Mouse (Mus musculus): ENCODE measurements around the gene Grik2. TPM values are rescaled to one million over a fixed set of nuclear protein-coding genes. Genes with fewer than 3 reads are reported as not detected.

Gene Grik2
- total RNA-seq, 1 experiment: 0.22 TPM

- TF ChIP-seq MAFK (IDR thresholded peaks at IDR 0.05; ENCODE audit: insufficient read depth, low read depth, low read length) (no peak), ZC3H11A (IDR thresholded peaks at IDR 0.05; ENCODE audit: borderline replicate concordance, low read depth, low read length) (no peak), HCFC1 (IDR thresholded peaks at IDR 0.05; ENCODE audit: borderline replicate concordance, insufficient read depth, low read length) (no peak), ZNF384 (IDR thresholded peaks at IDR 0.05; ENCODE audit: low read depth, low read length) (no peak), CHD2 (IDR thresholded peaks at IDR 0.05; ENCODE audit: low read depth, low read length) (no peak)
- Histone ChIP-seq H3K4me1 (ENCODE audit: control insufficient read depth in 2 of 2, insufficient read depth in 2 of 2, low read length in 2 of 2, poor library complexity in 1 of 2) (no peaks in the 10 kb centered on the region), H3K27ac (ENCODE audit: insufficient read depth, low read depth, low read length, poor library complexity, severe bottlenecking) (no peak overlapping the region), H3K4me3 (ENCODE audit: insufficient read depth in 1 of 2, low read depth in 1 of 2, low read length in 2 of 2, poor library complexity in 1 of 2, severe bottlenecking in 1 of 2) (no peak overlapping the region), H3K9me3 (ENCODE audit: control insufficient read depth, insufficient read depth, low read depth, low read length) (no peaks in the 10 kb centered on the region), H3K9ac (ENCODE audit: insufficient read depth, low read depth, low read length, poor library complexity, severe bottlenecking) (no peak overlapping the region), H3K36me3 (ENCODE audit: control insufficient read depth, insufficient read depth, low read length, poor library complexity, severe bottlenecking) (no peaks in the 10 kb centered on the region)
- in situ Hi-C loops (cut with MboI; ENCODE audit: low sequenced_read_pairs in 2 of 2, unreplicated experiment in 2 of 2): no loop called here
- DNase-seq (ENCODE audit: low read depth, low spot score): no peak
These were observed 291.3 kb downstream of the Grik2 start for GRCm38 (mm10) chr10:49497302-49497701.

GRCm38 (mm10) chr10:49481439-49481838, 307.1 kb downstream of the Grik2 start:
- H3K4me3 ChIP-seq (ENCODE audit: insufficient read depth in 1 of 2, low read depth in 1 of 2, low read length in 2 of 2, poor library complexity in 1 of 2, severe bottlenecking in 1 of 2): no peak overlapping the region
- H3K27ac ChIP-seq (ENCODE audit: insufficient read depth, low read depth, low read length, poor library complexity, severe bottlenecking): no peak overlapping the region
- no peaks in the 10 kb centered on the region for H3K36me3 ChIP-seq (ENCODE audit: control insufficient read depth, insufficient read depth, low read length, poor library complexity, severe bottlenecking)
- no peak overlapping the region for H3K9ac ChIP-seq (ENCODE audit: insufficient read depth, low read depth, low read length, poor library complexity, severe bottlenecking)
- H3K9me3 ChIP-seq (ENCODE audit: control insufficient read depth, insufficient read depth, low read depth, low read length): no peaks in the 10 kb centered on the region
- in situ Hi-C loops (cut with MboI; ENCODE audit: low sequenced_read_pairs in 2 of 2, unreplicated experiment in 2 of 2): no loop called here
- H3K4me1 ChIP-seq (ENCODE audit: control insufficient read depth in 2 of 2, insufficient read depth in 2 of 2, low read length in 2 of 2, poor library complexity in 1 of 2): no peaks in the 10 kb centered on the region
- peak; percentile 40 for DNase-seq (ENCODE audit: low read depth, low spot score)
- TF ChIP-seq HCFC1 (IDR thresholded peaks at IDR 0.05; ENCODE audit: borderline replicate concordance, insufficient read depth, low read length) (no peak), ZNF384 (IDR thresholded peaks at IDR 0.05; ENCODE audit: low read depth, low read length) (no peak), ZC3H11A (IDR thresholded peaks at IDR 0.05; ENCODE audit: borderline replicate concordance, low read depth, low read length) (peak; percentile 54; the same call in 1 of the 2 replicates)

GRCm38 (mm10) chr10:49480085-49480749, 308.3 kb downstream of the Grik2 start:
- Histone ChIP-seq H3K9ac (ENCODE audit: insufficient read depth, low read depth, low read length, poor library complexity, severe bottlenecking) (no peak overlapping the region), H3K9me3 (ENCODE audit: control insufficient read depth, insufficient read depth, low read depth, low read length) (no peaks in the 10 kb centered on the region), H3K4me3 (ENCODE audit: insufficient read depth in 1 of 2, low read depth in 1 of 2, low read length in 2 of 2, poor library complexity in 1 of 2, severe bottlenecking in 1 of 2) (no peak overlapping the region), H3K36me3 (ENCODE audit: control insufficient read depth, insufficient read depth, low read length, poor library complexity, severe bottlenecking) (no peaks in the 10 kb centered on the region), H3K27ac (ENCODE audit: insufficient read depth, low read depth, low read length, poor library complexity, severe bottlenecking) (no peak overlapping the region), H3K4me1 (ENCODE audit: control insufficient read depth in 2 of 2, insufficient read depth in 2 of 2, low read length in 2 of 2, poor library complexity in 1 of 2) (no peaks in the 10 kb centered on the region)
- no peak for TF ChIP-seq HCFC1 (IDR thresholded peaks at IDR 0.05; ENCODE audit: borderline replicate concordance, insufficient read depth, low read length)
- no peak for TF ChIP-seq MAFK (IDR thresholded peaks at IDR 0.05; ENCODE audit: insufficient read depth, low read depth, low read length)
- TF ChIP-seq CHD2 (IDR thresholded peaks at IDR 0.05; ENCODE audit: low read depth, low read length): no peak
- TF ChIP-seq ZC3H11A (IDR thresholded peaks at IDR 0.05; ENCODE audit: borderline replicate concordance, low read depth, low read length): no peak
- no peak for TF ChIP-seq ZNF384 (IDR thresholded peaks at IDR 0.05; ENCODE audit: low read depth, low read length)
- no peak for DNase-seq (ENCODE audit: low read depth, low spot score)
- in situ Hi-C loops (cut with MboI; ENCODE audit: low sequenced_read_pairs in 2 of 2, unreplicated experiment in 2 of 2): no loop called here

GRCm38 (mm10) chr10:49473613-49474012, 315.0 kb downstream of the Grik2 start:
- Histone ChIP-seq H3K9me3 (ENCODE audit: control insufficient read depth, insufficient read depth, low read depth, low read length) (no peaks in the 10 kb centered on the region), H3K36me3 (ENCODE audit: control insufficient read depth, insufficient read depth, low read length, poor library complexity, severe bottlenecking) (no peaks in the 10 kb centered on the region), H3K9ac (ENCODE audit: insufficient read depth, low read depth, low read length, poor library complexity, severe bottlenecking) (no peak overlapping the region), H3K4me3 (ENCODE audit: insufficient read depth in 1 of 2, low read depth in 1 of 2, low read length in 2 of 2, poor library complexity in 1 of 2, severe bottlenecking in 1 of 2) (no peak overlapping the region), H3K27ac (ENCODE audit: insufficient read depth, low read depth, low read length, poor library complexity, severe bottlenecking) (no peak overlapping the region), H3K4me1 (ENCODE audit: control insufficient read depth in 2 of 2, insufficient read depth in 2 of 2, low read length in 2 of 2, poor library complexity in 1 of 2) (no peaks in the 10 kb centered on the region)
- no peak for TF ChIP-seq MAFK (IDR thresholded peaks at IDR 0.05; ENCODE audit: insufficient read depth, low read depth, low read length)
- TF ChIP-seq ZC3H11A (IDR thresholded peaks at IDR 0.05; ENCODE audit: borderline replicate concordance, low read depth, low read length): no peak
- TF ChIP-seq CHD2 (IDR thresholded peaks at IDR 0.05; ENCODE audit: low read depth, low read length): no peak
- no peak for TF ChIP-seq HCFC1 (IDR thresholded peaks at IDR 0.05; ENCODE audit: borderline replicate concordance, insufficient read depth, low read length)
- TF ChIP-seq ZNF384 (IDR thresholded peaks at IDR 0.05; ENCODE audit: low read depth, low read length): no peak
- in situ Hi-C loops (cut with MboI; ENCODE audit: low sequenced_read_pairs in 2 of 2, unreplicated experiment in 2 of 2): no loop called here
- no peak for DNase-seq (ENCODE audit: low read depth, low spot score)
